Mouse (Mus musculus) layer of hippocampus, postnatal 14 days (tissue): ENCODE measurements around the gene Prkca. TPM values are rescaled to one million over a fixed set of nuclear protein-coding genes. Genes with fewer than 3 reads are reported as not detected.

Experiments
- DNase-seq, 2 experiments: peaks; one replicate each; pipeline ENCODE4 v3.0.0; 2021 to 2022; ENCODE audit warnings: low spot score in 2 of 2, mixed read lengths in 1 of 2
- total RNA-seq, 2 experiments: library from RNA; stranded (reverse); gene quantifications; 2 replicates each; pipeline ENCODE4 v1.2.3; 2021

Gene Prkca
- total RNA-seq, 2 experiments from 2014 or later: 205 to 208 TPM

- DNase-seq: no peak
These were observed 80.3 kb downstream of the Prkca start for GRCm38 (mm10) chr11:108263406-108263805.

- no peak for DNase-seq
These were observed 82.0 kb downstream of the Prkca start for GRCm38 (mm10) chr11:108261751-108262160.

GRCm38 (mm10) chr11:108260775-108261517 lies 82.8 kb downstream of the Prkca start:
- no peak for DNase-seq

GRCm38 (mm10) chr11:108259391-108259790 lies 84.3 kb downstream of the Prkca start:
- no peak for DNase-seq

GRCm38 (mm10) chr11:108258811-108259266 lies 84.9 kb downstream of the Prkca start:
- DNase-seq: peak in 1 of 2 experiments; percentile 61

- DNase-seq: no peak
These were observed 85.8 kb downstream of the Prkca start for GRCm38 (mm10) chr11:108257921-108258320.

- no peak for DNase-seq
These were observed 89.0 kb downstream of the Prkca start for GRCm38 (mm10) chr11:108254681-108255080.

- no peak for DNase-seq
These were observed 91.6 kb downstream of the Prkca start for GRCm38 (mm10) chr11:108251924-108252775.

- no peak for DNase-seq
These were observed 92.7 kb downstream of the Prkca start for GRCm38 (mm10) chr11:108250829-108251637.

- DNase-seq: no peak
These were observed 93.5 kb downstream of the Prkca start for GRCm38 (mm10) chr11:108250146-108250635.

GRCm38 (mm10) chr11:108249487-108249886 lies 94.2 kb downstream of the Prkca start:
- DNase-seq: no peak

- no peak for DNase-seq
These were observed 94.7 kb downstream of the Prkca start for GRCm38 (mm10) chr11:108249047-108249403.

GRCm38 (mm10) chr11:108248218-108249046 lies 95.3 kb downstream of the Prkca start:
- DNase-seq: no peak

- DNase-seq: no peak
These were observed 96.4 kb downstream of the Prkca start for GRCm38 (mm10) chr11:108247121-108247863.

GRCm38 (mm10) chr11:108246267-108246702 lies 97.4 kb downstream of the Prkca start:
- DNase-seq: no peak

- DNase-seq: no peak
These were observed 99.5 kb downstream of the Prkca start for GRCm38 (mm10) chr11:108244241-108244640.

- no peak for DNase-seq
These were observed 100.1 kb downstream of the Prkca start for GRCm38 (mm10) chr11:108243633-108244032.

GRCm38 (mm10) chr11:108240924-108241498 lies 102.7 kb downstream of the Prkca start:
- no peak for DNase-seq

GRCm38 (mm10) chr11:108239173-108239572 lies 104.6 kb downstream of the Prkca start:
- DNase-seq: no peak
